Mouse (Mus musculus) olfactory bulb, adult 2 months (tissue): ENCODE results near the gene Pmpca. TPM values are rescaled to one million over a fixed set of nuclear protein-coding genes. Genes with fewer than 3 reads are reported as not detected.

Source experiments
- H3K27ac ChIP-seq: fragments of 200-500 bp; 2 replicates; pipeline ENCODE4 v1.5.1; 2012; ENCODE audit warnings: low read depth, low read length; ENCODE audit not compliant: insufficient read depth
- H3K4me1 ChIP-seq: fragments of 200-500 bp; 2 replicates; pipeline ENCODE4 v1.6.1; 2012; ENCODE audit warnings: low read length; ENCODE audit not compliant: control insufficient read depth, insufficient read depth
- H3K4me3 ChIP-seq: fragments of 200-500 bp; 2 replicates; pipeline ENCODE4 v1.5.1; 2012; ENCODE audit warnings: mild to moderate bottlenecking, low read depth, low read length, moderate library complexity; ENCODE audit not compliant: insufficient read depth
- CTCF ChIP-seq: fragments of 200-500 bp; IDR thresholded peaks from 2 replicates; pipeline ENCODE4 v1.5.1; 2012; ENCODE audit warnings: low read depth, mild to moderate bottlenecking, low read length, moderate library complexity; ENCODE audit not compliant: insufficient read depth
- POLR2A ChIP-seq: fragments of 200-500 bp; IDR thresholded peaks from 2 replicates; pipeline ENCODE4 v1.6.1; 2012; ENCODE audit warnings: mild to moderate bottlenecking, low read depth, low read length, moderate library complexity; ENCODE audit not compliant: insufficient read depth
- WGBS: fragments of 180-500 bp; shearing (Covaris S2); methylation state at CpG from one replicate; pipeline ENCODE4 v1.1.7; 2018; 5-methylcytosine and 5-hydroxymethylcytosine counted together
- polyA plus RNA-seq: library from polyadenylated mRNA; stranded (reverse); fragments of >200 nt; gene quantifications from 2 replicates; pipeline ENCODE4 v1.2.4, GENCODE M21; 2012; ENCODE audit warnings: low replicate concordance; ENCODE audit not compliant: missing spikeins, insufficient read depth, insufficient read length

Pmpca gene
- polyA plus RNA-seq, 1 experiment = 415 TPM

DNA sequence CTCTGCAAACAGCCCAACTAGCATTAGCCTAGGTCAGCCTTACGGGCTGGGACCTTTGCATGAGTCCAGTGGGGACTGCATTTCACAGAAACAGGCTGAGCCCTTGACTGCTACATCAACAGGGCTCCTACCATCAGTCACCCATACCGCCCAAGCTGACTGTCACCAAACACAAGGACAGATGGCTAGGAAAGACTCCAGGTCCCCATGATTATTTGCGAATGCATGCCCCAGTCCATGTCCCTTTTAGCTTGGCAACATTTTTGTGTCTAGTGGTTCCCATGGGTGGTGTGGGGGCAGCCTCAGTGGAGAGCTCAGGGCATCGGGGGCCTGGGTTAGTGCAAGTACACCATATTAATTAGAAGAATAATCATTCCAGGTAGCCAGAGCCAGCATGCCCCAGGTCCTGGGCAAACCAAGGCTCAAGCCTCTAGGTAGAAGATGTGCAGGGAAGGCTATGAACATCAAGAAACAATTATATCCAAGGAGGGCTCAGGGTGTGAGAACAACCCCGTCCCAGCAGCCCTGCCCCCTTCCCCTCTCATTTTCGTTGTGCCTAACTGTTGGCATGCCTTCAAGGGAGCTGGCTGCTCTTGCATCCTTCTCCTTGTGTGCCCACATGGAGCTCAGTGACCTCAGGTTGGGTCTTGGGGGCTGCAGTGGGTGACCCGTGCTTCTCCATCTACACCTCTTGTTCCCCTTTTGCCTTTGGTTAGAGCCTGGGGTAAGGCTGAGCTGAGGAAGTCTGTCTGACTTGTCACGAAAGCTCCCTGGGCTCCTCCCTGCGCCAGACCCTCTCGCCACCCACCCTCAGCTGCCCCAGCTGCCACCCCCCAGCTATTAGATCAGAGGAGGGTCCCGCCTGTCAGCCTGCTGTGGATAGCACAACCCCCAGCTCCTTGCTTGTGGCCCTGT lies 35.8 kb upstream of the Pmpca start:
- H3K27ac ChIP-seq = peak overlapping the region; percentile 89
- peaks cover 71% of the 10 kb centered on the region for H3K4me1 ChIP-seq
- TF ChIP-seq POLR2A (no peak), CTCF (no peak)
- H3K4me3 ChIP-seq = peak overlapping the region; percentile 91
- WGBS = 54% methylated on average over 11 of the region's 11 CpGs

- peaks cover 71% of the 10 kb centered on the region for H3K4me1 ChIP-seq
- H3K4me3 ChIP-seq = peak overlapping the region; percentile 91; the same call in 1 of the 2 replicates
- 87% methylated on average over 4 of the region's 4 CpGs for WGBS
- TF ChIP-seq CTCF (no peak), POLR2A (no peak)
- 0 out of 2 replicates have a peak overlapping the region, but pooled peaks have one; percentile 9 for H3K27ac ChIP-seq
Observed at GRCm38 (mm10) chr2:26354401-26354800, 34.7 kb upstream of the Pmpca start.

DNA sequence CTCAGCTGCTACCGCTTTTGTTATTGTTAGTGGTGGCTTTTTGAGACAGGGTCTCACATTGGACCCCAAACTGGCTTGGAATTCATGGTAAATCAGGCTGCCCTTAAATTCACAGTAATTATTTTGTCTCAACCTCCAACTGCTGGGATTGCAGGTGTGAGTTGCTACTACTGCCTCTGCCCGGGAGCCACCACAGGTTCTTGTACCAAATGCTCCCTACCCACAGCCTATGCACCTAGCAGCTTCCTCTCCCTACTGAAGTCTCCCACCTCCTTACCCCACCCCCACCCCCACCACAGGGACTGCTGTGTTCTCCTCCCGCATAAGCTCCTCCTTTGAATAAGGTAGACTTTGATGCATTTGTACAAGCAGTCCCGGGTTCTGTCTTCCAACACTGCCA lies 32.9 kb upstream of the Pmpca start:
- TF ChIP-seq CTCF = no peak

DNA sequence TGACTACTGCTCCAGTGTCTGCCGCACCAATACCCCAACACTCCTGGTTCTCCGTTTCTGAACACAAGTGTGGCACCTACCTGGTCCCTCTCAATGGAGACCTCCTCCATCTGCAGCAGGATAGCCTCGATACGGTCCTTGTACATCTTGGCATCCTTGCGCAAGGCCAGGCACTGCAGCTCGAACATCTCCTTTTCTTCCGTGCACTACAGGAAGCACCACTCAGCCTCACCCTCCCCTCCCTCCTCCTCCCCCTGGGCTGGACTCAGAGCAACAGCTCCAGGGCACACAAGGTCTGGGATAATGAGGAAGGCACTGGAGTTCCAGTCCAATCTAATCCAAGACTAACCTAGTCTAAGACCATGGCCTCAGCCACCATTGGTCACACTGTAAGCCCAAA lies 32.5 kb upstream of the Pmpca start:
- no peak overlapping the region for H3K4me3 ChIP-seq
- no peak for TF ChIP-seq CTCF
- TF ChIP-seq POLR2A = no peak
- 64% methylated on average over 7 of the region's 7 CpGs for WGBS

More for the DNA sequence above, 32.9 kb upstream of the Pmpca start:
- Histone ChIP-seq H3K4me3 (no peak overlapping the region), H3K27ac (no peak overlapping the region), H3K4me1 (peaks cover 63% of the 10 kb centered on the region)
- 69% methylated on average over 4 of the region's 4 CpGs for WGBS

GRCm38 (mm10) chr2:26357484-26357883 lies 31.7 kb upstream of the Pmpca start:
- peaks cover 60% of the 10 kb centered on the region for H3K4me1 ChIP-seq
- WGBS = 47% methylated on average over 15 of the region's 15 CpGs
- H3K27ac ChIP-seq = no peak overlapping the region
- H3K4me3 ChIP-seq = no peak overlapping the region
- TF ChIP-seq POLR2A (no peak), CTCF (no peak)

More for the DNA sequence above, 32.5 kb upstream of the Pmpca start:
- Histone ChIP-seq H3K4me1 (peaks cover 62% of the 10 kb centered on the region), H3K27ac (no peak overlapping the region)

DNA sequence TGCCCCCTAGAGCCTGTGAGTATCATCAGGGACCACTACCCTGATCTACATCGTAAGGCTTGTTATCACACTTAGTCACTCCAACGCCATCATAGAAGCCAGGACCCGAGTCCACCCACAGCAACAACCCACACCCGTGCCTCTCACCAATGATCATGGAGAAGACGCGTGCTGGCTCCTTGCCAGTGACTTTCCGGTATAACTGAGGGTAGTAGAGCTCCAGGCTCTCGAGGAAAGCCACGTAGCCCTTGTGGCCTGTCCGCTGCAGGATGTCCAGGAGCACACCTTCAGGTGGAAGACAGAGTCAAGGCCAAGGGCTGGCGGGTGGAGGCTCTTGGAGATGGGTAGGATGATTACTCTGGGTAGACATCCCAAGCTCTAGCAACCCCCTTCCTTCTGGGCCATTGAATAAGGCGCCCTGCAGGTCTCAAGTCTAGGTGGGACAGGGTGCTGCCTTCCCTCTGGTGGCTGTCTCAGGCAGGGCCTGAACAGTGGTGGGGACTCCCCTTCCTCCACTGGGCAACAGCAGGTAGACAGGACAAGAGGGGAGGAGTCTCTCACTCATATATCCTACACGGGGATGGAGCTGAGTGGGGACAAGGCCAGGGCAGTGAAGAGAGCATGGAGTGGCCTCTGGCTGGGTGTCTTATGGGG lies 30.3 kb upstream of the Pmpca start:
- TF ChIP-seq POLR2A (no peak), CTCF (no peak)
- no peak overlapping the region for H3K27ac ChIP-seq
- H3K4me3 ChIP-seq = no peak overlapping the region
- WGBS = 68% methylated on average over 13 of the region's 13 CpGs
- H3K4me1 ChIP-seq = peaks cover 55% of the 10 kb centered on the region

GRCm38 (mm10) chr2:26359983-26360382 lies 29.2 kb upstream of the Pmpca start:
- WGBS = 49% methylated on average over 6 of the region's 6 CpGs
- H3K27ac ChIP-seq = peak overlapping the region; percentile 22
- peaks cover 44% of the 10 kb centered on the region for H3K4me1 ChIP-seq
- TF ChIP-seq CTCF (no peak), POLR2A (no peak)
- no peak overlapping the region for H3K4me3 ChIP-seq

GRCm38 (mm10) chr2:26360772-26361171 lies 28.4 kb upstream of the Pmpca start, which contains the start of gene Card9:
Card9 (minus strand) TSS chr2:26360918.
- Histone ChIP-seq H3K27ac (peak within 1 kb of the TSS; percentile 22), H3K4me3 (no peak within 1 kb of the TSS), H3K4me1 (peaks cover 39% of the 10 kb centered on the region)
- no peak for TF ChIP-seq POLR2A
- TF ChIP-seq CTCF = no peak
- WGBS = 74% methylated on average over 3 of the region's 3 CpGs

DNA sequence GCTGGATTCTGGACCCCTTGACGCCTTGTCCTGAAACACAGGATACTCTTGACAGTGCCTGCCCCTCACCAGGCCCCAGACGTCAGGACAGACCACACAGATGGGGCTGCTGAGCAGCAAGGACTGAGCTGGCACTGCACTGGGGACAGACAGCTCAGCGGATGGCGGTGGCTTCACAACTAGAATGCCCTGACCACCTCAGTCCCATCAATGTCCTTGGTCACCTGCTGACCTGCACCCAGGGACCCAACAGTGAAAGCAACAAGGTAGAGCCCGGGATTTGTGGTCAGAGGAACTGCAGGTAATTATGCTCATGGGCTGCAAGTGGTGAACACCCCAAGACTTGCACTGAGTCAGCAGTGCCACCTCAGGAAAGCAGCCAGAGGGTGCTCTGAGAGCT lies 26.1 kb upstream of the Pmpca start:
- Histone ChIP-seq H3K27ac (no peak overlapping the region), H3K4me3 (no peak overlapping the region), H3K4me1 (peaks cover 24% of the 10 kb centered on the region)
- TF ChIP-seq CTCF = no peak
- no peak for TF ChIP-seq POLR2A
- 85% methylated on average over 5 of the region's 5 CpGs for WGBS
